Mouse (Mus musculus) ES-Bruce4 (cell line): ENCODE results near the gene Gnaq.

Experiments
- CTCF ChIP-seq: IDR thresholded peaks from one replicate; pipeline ENCODE4 v1.8.1; 2011; ENCODE audit warnings: low read depth, low read length
- EP300 ChIP-seq: IDR thresholded peaks from 2 replicates; pipeline ENCODE4 v1.6.1; 2011; ENCODE audit warnings: low read depth, low read length; ENCODE audit not compliant: insufficient read depth
- POLR2A ChIP-seq: IDR thresholded peaks from one replicate; pipeline ENCODE4 v1.8.1; 2011; ENCODE audit warnings: low read length; ENCODE audit not compliant: insufficient read depth

- TF ChIP-seq POLR2A (no peak), EP300 (no peak), CTCF (no peak)
Measured at GRCm38 (mm10) chr19:16249025-16249424, 116.4 kb downstream of the Gnaq start.
